Mouse (Mus musculus): ENCODE data around the gene Fam124b.

Fam124b gene

GRCm38 (mm10) chr1:80177651-80178382 lies 40.5 kb downstream of the Fam124b start:
- DNase-seq (ENCODE audit: low read depth, low spot score), result no peak

GRCm38 (mm10) chr1:80167706-80168105 lies 50.6 kb downstream of the Fam124b start:
- no peak for DNase-seq (ENCODE audit: low read depth, low spot score)

GRCm38 (mm10) chr1:80166577-80166976 lies 51.7 kb downstream of the Fam124b start:
- no peak for DNase-seq (ENCODE audit: low read depth, low spot score)

- DNase-seq (ENCODE audit: low read depth, low spot score), result no peak
These were observed 52.9 kb downstream of the Fam124b start for GRCm38 (mm10) chr1:80165391-80165790.

- DNase-seq (ENCODE audit: low read depth, low spot score), result no peak
These were observed 55.3 kb downstream of the Fam124b start for GRCm38 (mm10) chr1:80162943-80163342.

- DNase-seq (ENCODE audit: low read depth, low spot score), result no peak
These were observed 58.7 kb downstream of the Fam124b start for GRCm38 (mm10) chr1:80159586-80159985.

GRCm38 (mm10) chr1:80154902-80155301 lies 63.4 kb downstream of the Fam124b start:
- no peak for DNase-seq (ENCODE audit: low read depth, low spot score)

- peak; percentile 56 for DNase-seq (ENCODE audit: low read depth, low spot score)
These were observed 65.1 kb downstream of the Fam124b start for GRCm38 (mm10) chr1:80153125-80153716.

GRCm38 (mm10) chr1:80150681-80151080 lies 67.6 kb downstream of the Fam124b start:
- peak; percentile 78 for DNase-seq (ENCODE audit: low read depth, low spot score)

Measured in ES-CJ7 (cell line).